Mouse (Mus musculus) heart, embryonic 14.5 days (tissue): Measurements from ENCODE around the gene Gata1. TPM values are rescaled to one million over a fixed set of nuclear protein-coding genes. Genes with fewer than 3 reads are reported as not detected.
"Not testable (repeated sequence)": the region's sequence is repeated elsewhere in the genome, so short reads cannot be mapped to it uniquely, and the experiment has no call there.

Experiments used
- ATAC-seq: fragments of 200-750 bp; cut with Nextera tagmentation; 2 replicates; pipeline ENCODE4 v1.8.0; 2017; ENCODE audit warnings: low read depth, moderate TSS enrichment; ENCODE audit not compliant: insufficient number of reproducible peaks, insufficient read depth, low FRiP score
- H3K27ac ChIP-seq, 2 experiments: fragments of 200-500 bp in 1 of 2; fragments of 300-500 bp in 1 of 2; sonication (generic) in 1 of 2; replicated peaks in 1 of 2; 2 replicates each; pipeline ENCODE4 v1.5.1; 2012 to 2014; ENCODE audit warnings: low read depth in 2 of 2, low read length in 2 of 2, control low read depth in 1 of 2, mild to moderate bottlenecking in 1 of 2, mixed read lengths in 1 of 2; ENCODE audit not compliant: control insufficient read depth in 1 of 2, insufficient read depth in 1 of 2
- H3K27me3 ChIP-seq: fragments of 300-500 bp; sonication (generic); 2 replicates; pipeline ENCODE4 v1.6.1; 2014; ENCODE audit warnings: mild to moderate bottlenecking, low read length, control low read depth; ENCODE audit not compliant: control insufficient read depth, insufficient read depth
- H3K36me3 ChIP-seq: fragments of 300-500 bp; sonication (generic); 2 replicates; pipeline ENCODE4 v1.6.1; 2014; ENCODE audit warnings: mild to moderate bottlenecking, control low read depth, low read length, mixed read lengths; ENCODE audit not compliant: control insufficient read depth, insufficient read depth
- H3K4me1 ChIP-seq, 2 experiments: fragments of 200-500 bp in 1 of 2; fragments of 300-500 bp in 1 of 2; sonication (generic) in 1 of 2; 2 replicates each; pipeline ENCODE4 v1.6.1; 2012 to 2014; ENCODE audit warnings: low read length in 2 of 2, control low read depth in 1 of 2, mixed read lengths in 1 of 2; ENCODE audit not compliant: control insufficient read depth in 2 of 2, insufficient read depth in 2 of 2
- H3K4me2 ChIP-seq: fragments of 300-500 bp; sonication (generic); 2 replicates; pipeline ENCODE4 v1.6.1; 2014; ENCODE audit warnings: mild to moderate bottlenecking, low read length
- H3K4me3 ChIP-seq, 2 experiments: fragments of 200-500 bp in 1 of 2; fragments of 300-500 bp in 1 of 2; sonication (generic) in 1 of 2; 2 replicates each; pipeline ENCODE4 v1.5.1; 2012 to 2014; ENCODE audit warnings: low read length in 2 of 2, mild to moderate bottlenecking in 2 of 2, control low read depth in 1 of 2, low read depth in 1 of 2, moderate library complexity in 1 of 2; ENCODE audit not compliant: control insufficient read depth in 1 of 2, insufficient read depth in 1 of 2
- H3K9ac ChIP-seq: fragments of 300-500 bp; sonication (generic); 2 replicates; pipeline ENCODE4 v1.6.1; 2014; ENCODE audit warnings: mild to moderate bottlenecking, low read length
- H3K9me3 ChIP-seq: fragments of 300-500 bp; sonication (generic); 2 replicates; pipeline ENCODE4 v1.6.1; 2016; ENCODE audit warnings: low read length, control low read depth; ENCODE audit not compliant: control insufficient read depth
- WGBS: fragments of 180-500 bp; shearing (Covaris S2); extraction: QIAGEN DNeasy Blood & Tissue Kit; methylation state at CpG from one replicate; pipeline ENCODE4 v1.1.7; 2014; 5-methylcytosine and 5-hydroxymethylcytosine counted together
- polyA plus RNA-seq: library from polyadenylated mRNA; unstranded; fragments of >200 nt; fragmentation: Nextera tagmentation; extraction: Ambion mirVana; gene quantifications from 2 replicates; pipeline ENCODE4 v1.2.1, GENCODE M21; 2014

Gene Gata1
- polyA plus RNA-seq, 1 experiment from 2014 or later: 0.24 TPM

- Histone ChIP-seq H3K36me3 (no peaks in the 10 kb centered on the region), H3K4me3 (no peak overlapping the region), H3K9ac (no peak overlapping the region), H3K4me2 (no peak overlapping the region), H3K27ac (no peak overlapping the region), H3K27me3 (no peaks in the 10 kb centered on the region), H3K4me1 (no peaks in the 10 kb centered on the region), H3K9me3 (no peaks in the 10 kb centered on the region)
- 37% methylated on average over 7 of the region's 8 CpGs for WGBS
- no peak for ATAC-seq
Measured at GRCm38 (mm10) chrX:8013569-8014314, 35.9 kb upstream of the Gata1 start.

GRCm38 (mm10) chrX:8013157-8013556 lies 35.3 kb upstream of the Gata1 start:
- Histone ChIP-seq H3K36me3 (no peaks in the 10 kb centered on the region), H3K27ac (no peak overlapping the region), H3K4me3 (no peak overlapping the region), H3K4me1 (no peaks in the 10 kb centered on the region), H3K27me3 (no peaks in the 10 kb centered on the region), H3K9ac (no peak overlapping the region), H3K4me2 (no peak overlapping the region), H3K9me3 (no peaks in the 10 kb centered on the region)
- ATAC-seq: no peak
- 12% methylated on average over 2 of the region's 2 CpGs for WGBS

GRCm38 (mm10) chrX:8009356-8009755 lies 31.5 kb upstream of the Gata1 start:
- H3K36me3 ChIP-seq, ATAC-seq, H3K27ac ChIP-seq: not testable (repeated sequence)

GRCm38 (mm10) chrX:8008543-8008942 lies 30.7 kb upstream of the Gata1 start:
- Histone ChIP-seq H3K27ac (no peak overlapping the region), H3K4me1 (no peaks in the 10 kb centered on the region), H3K4me3 (no peak overlapping the region), H3K9me3 (no peaks in the 10 kb centered on the region), H3K27me3 (no peaks in the 10 kb centered on the region), H3K36me3 (no peaks in the 10 kb centered on the region), H3K4me2 (no peak overlapping the region), H3K9ac (no peak overlapping the region)
- WGBS: 38% methylated on average over 5 of the region's 5 CpGs
- no peak for ATAC-seq

More at GRCm38 (mm10) chrX:8009356-8009755, 31.5 kb upstream of the Gata1 start:
- not testable (repeated sequence) for H3K4me3 ChIP-seq, H3K9ac ChIP-seq, H3K9me3 ChIP-seq, H3K4me1 ChIP-seq, H3K4me2 ChIP-seq, H3K27me3 ChIP-seq
- 75% methylated on average over 4 of the region's 4 CpGs for WGBS

GRCm38 (mm10) chrX:8002971-8003370 lies 25.1 kb upstream of the Gata1 start:
- Histone ChIP-seq H3K27ac (no peak overlapping the region), H3K9ac (no peak overlapping the region), H3K4me1 (no peaks in the 10 kb centered on the region; a peak in 1 of 4 replicates), H3K4me2 (no peak overlapping the region), H3K9me3 (no peaks in the 10 kb centered on the region), H3K27me3 (no peaks in the 10 kb centered on the region), H3K36me3 (no peaks in the 10 kb centered on the region), H3K4me3 (no peak overlapping the region)
- 55% methylated on average over 4 of the region's 4 CpGs for WGBS
- no peak for ATAC-seq

GRCm38 (mm10) chrX:8002001-8002400 lies 24.1 kb upstream of the Gata1 start:
- Histone ChIP-seq H3K36me3 (no peaks in the 10 kb centered on the region), H3K4me1 (no peaks in the 10 kb centered on the region; a peak in 1 of 4 replicates), H3K9ac (no peak overlapping the region), H3K4me3 (no peak overlapping the region), H3K27ac (no peak overlapping the region), H3K9me3 (no peaks in the 10 kb centered on the region), H3K4me2 (no peak overlapping the region), H3K27me3 (no peaks in the 10 kb centered on the region)
- 41% methylated on average over 5 of the region's 5 CpGs for WGBS
- no peak for ATAC-seq

- WGBS: 77% methylated on average over 3 of the region's 3 CpGs
- no peak for ATAC-seq
- H3K27ac ChIP-seq: no peak overlapping the region
- H3K36me3 ChIP-seq: no peaks in the 10 kb centered on the region
- H3K4me3 ChIP-seq: no peak overlapping the region
- H3K9me3 ChIP-seq: no peaks in the 10 kb centered on the region
- H3K9ac ChIP-seq: no peak overlapping the region
- no peaks in the 10 kb centered on the region for H3K27me3 ChIP-seq
- H3K4me2 ChIP-seq: no peak overlapping the region
- no peaks in the 10 kb centered on the region; a peak in 1 of 4 replicates for H3K4me1 ChIP-seq
Measured at GRCm38 (mm10) chrX:8000546-8001192, 22.8 kb upstream of the Gata1 start.
